Mouse (Mus musculus): Measurements from ENCODE around the gene Rxra. TPM values are rescaled to one million over a fixed set of nuclear protein-coding genes. Genes with fewer than 3 reads are reported as not detected.
A peak's percentile ranks its signal among the peaks of the same experiment; 100 is the strongest.

Gene Rxra
- polyA plus RNA-seq, 1 experiment: 17.5 TPM

DNA sequence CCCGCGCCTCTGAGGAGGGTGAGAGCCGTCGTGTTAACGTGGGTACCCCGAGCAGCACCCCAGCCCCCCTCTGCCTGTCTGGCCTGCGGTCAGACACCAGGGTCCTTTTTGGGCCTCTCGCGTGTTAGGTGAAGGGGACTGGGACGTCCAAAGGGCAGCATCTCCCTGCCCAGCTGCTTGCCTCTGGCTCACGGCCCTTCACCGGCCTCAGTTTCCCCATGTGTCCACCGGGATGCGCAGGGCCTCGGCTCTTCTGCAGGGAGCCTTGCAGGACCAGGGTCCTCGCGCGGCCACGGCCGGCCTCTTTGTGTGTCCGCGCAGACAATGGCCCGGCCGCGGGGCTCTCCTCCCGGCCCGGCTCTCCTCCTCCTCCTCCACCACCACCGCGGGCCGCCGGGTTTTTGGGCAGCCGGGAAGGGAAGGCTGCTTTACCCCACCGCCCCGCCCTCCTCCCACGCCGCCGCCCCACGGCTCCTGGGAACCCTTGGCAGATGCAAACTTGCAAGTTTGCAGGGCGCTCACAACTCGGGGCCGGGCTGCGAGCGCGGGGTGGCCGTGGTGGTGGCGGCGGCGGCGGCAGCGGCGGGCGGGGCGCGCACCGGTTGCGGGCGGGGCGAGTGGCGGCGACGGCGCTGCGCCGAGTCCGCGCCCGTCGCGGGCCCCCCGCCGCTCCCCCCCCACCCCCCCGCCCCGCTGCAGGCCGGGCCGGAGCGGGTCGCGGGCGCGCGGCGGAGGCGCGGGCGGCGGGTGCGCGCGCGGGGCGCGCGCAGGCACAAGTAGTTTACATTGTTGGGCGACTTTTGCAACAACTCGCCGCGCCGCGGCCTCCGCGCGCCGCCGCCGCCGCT, 462 bp downstream of the Rxra start:
- WGBS: 4% methylated on average over 95 of the region's 106 CpGs
- peak; percentile 52 to 61 for DNase-seq
- Histone ChIP-seq H3K4me1 (ENCODE audit: control insufficient read depth, insufficient read depth, low read length) (no peaks in the 10 kb centered on the region; the same call in 1 of the 2 replicates), H3K27me3 (ENCODE audit: control insufficient read depth, insufficient read depth, low read length) (no peaks in the 10 kb centered on the region), H3K4me3 (replicated peaks; ENCODE audit: insufficient read depth, low read depth, low read length) (peak overlapping the region; percentile 49), H3K27ac (ENCODE audit: insufficient read depth, low read length) (no peak overlapping the region)
- TF ChIP-seq CTCF (IDR thresholded peaks at IDR 0.05; ENCODE audit: borderline replicate concordance, insufficient read depth, low read depth, low read length) (no peak), POLR2A (IDR thresholded peaks at IDR 0.05; ENCODE audit: borderline replicate concordance, insufficient read depth, low read length) (no peak)

DNA sequence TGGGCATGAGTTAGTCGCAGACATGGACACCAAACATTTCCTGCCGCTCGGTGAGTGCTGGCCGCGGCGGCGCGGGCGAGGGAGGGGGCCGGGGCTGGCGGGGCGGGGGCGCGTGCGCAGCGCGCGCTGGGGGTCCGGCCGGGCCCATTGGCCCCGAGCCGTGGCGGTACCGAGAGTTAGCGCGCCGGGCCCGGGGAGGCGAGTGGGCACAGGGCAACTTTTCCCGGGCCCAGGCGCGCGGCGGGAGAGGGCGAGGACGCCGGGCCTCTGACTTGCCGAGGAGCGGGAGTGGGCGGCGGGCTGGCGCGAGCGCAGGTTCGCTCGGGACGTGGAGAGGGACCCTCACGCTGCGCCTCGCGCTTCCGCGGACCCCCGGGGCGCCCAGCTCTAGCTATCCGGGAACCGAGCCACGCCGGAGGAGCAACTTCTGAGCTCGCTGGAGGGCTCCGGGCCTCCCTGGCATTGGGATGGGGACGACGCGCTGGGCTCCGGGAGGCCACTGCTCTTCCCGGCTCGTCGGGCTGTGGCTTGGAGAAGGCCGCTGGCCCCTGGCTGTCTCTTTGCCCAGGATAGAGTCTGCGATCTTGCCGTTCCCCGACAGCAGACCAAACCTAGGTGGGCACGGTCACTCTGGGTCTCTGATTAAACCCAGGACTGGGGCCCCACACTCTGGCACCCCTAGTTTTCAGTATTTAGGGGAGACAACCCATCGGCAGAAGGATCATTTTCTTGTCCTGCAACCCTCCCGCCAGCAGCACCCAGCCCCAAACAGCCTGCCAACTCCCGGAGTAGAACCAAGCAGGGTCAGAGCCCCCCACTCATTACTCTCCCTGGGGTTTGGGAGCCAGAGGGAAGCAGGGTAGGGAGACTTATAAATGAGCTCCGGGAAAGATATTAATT, 1.4 kb downstream of the Rxra start:
- Histone ChIP-seq H3K27me3 (ENCODE audit: control insufficient read depth, insufficient read depth, low read length) (no peaks in the 10 kb centered on the region), H3K4me3 (replicated peaks; ENCODE audit: insufficient read depth, low read depth, low read length) (peak overlapping the region; percentile 49), H3K4me1 (ENCODE audit: control insufficient read depth, insufficient read depth, low read length) (no peaks in the 10 kb centered on the region; the same call in 1 of the 2 replicates), H3K27ac (ENCODE audit: insufficient read depth, low read length) (no peak overlapping the region; the same call in 1 of the 2 replicates)
- 1% methylated on average over 59 of the region's 77 CpGs for WGBS
- DNase-seq: peak; percentile 38 to 57
- TF ChIP-seq POLR2A (IDR thresholded peaks at IDR 0.05; ENCODE audit: borderline replicate concordance, insufficient read depth, low read length) (no peak), CTCF (IDR thresholded peaks at IDR 0.05; ENCODE audit: borderline replicate concordance, insufficient read depth, low read depth, low read length) (no peak)

DNA sequence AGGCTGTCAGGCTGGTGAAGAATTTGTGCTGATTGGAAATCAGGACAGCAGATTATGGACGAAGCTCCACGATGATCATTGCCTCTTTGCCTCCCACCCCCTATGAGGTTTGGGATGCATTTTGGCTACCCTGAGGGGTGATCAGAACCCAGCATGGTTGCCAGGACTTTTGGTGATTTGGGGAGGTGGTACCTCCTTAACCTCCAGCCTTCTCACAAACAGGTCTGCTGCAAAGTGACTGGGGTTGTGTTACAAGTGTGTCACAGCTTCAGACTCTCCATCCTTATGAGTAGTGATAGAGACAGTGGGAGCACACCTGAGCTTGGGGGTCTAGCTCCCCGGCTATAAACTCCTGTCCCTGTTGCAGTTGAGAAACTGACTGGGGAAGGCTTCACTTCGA, 2.1 kb downstream of the Rxra start:
- TF ChIP-seq POLR2A (IDR thresholded peaks at IDR 0.05; ENCODE audit: borderline replicate concordance, insufficient read depth, low read length) (no peak), CTCF (IDR thresholded peaks at IDR 0.05; ENCODE audit: borderline replicate concordance, insufficient read depth, low read depth, low read length) (no peak)
- Histone ChIP-seq H3K27me3 (ENCODE audit: control insufficient read depth, insufficient read depth, low read length) (no peaks in the 10 kb centered on the region), H3K4me3 (replicated peaks; ENCODE audit: insufficient read depth, low read depth, low read length) (peak overlapping the region; percentile 49), H3K27ac (ENCODE audit: insufficient read depth, low read length) (no peak overlapping the region), H3K4me1 (ENCODE audit: control insufficient read depth, insufficient read depth, low read length) (no peaks in the 10 kb centered on the region; the same call in 1 of the 2 replicates)
- no peak for DNase-seq
- WGBS: 49% methylated on average over 4 of the region's 4 CpGs

GRCm38 (mm10) chr2:27678836-27679480, 2.7 kb downstream of the Rxra start:
- DNase-seq: no peak
- Histone ChIP-seq H3K4me1 (ENCODE audit: control insufficient read depth, insufficient read depth, low read length) (no peaks in the 10 kb centered on the region; the same call in 1 of the 2 replicates), H3K4me3 (replicated peaks; ENCODE audit: insufficient read depth, low read depth, low read length) (no peak overlapping the region), H3K27ac (ENCODE audit: insufficient read depth, low read length) (no peak overlapping the region), H3K27me3 (ENCODE audit: control insufficient read depth, insufficient read depth, low read length) (no peaks in the 10 kb centered on the region)
- TF ChIP-seq CTCF (IDR thresholded peaks at IDR 0.05; ENCODE audit: borderline replicate concordance, insufficient read depth, low read depth, low read length) (no peak), POLR2A (IDR thresholded peaks at IDR 0.05; ENCODE audit: borderline replicate concordance, insufficient read depth, low read length) (no peak)
- WGBS: 75% methylated on average over 7 of the region's 7 CpGs

DNA sequence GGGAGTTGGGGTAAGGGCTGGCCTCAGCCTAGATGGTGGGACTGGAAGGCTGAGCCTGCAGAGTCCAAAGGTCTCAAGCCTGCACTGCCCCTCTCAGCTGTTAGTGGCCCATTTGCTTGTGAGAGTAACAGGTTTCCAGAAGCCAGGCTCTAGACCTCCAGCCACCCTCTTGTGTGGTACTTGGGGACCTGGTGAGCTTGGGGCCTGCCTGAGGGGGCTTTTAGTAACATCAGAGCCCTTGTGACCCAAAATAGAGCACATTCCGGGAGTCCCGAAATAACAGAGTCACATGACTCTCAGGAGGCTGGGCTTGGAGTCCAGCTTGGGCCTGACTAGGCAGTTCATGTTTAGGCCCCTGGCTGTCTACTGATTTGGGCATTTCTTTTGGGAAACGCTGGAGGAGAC, 3.4 kb downstream of the Rxra start:
- WGBS: 66% methylated on average over 3 of the region's 3 CpGs
- DNase-seq: no peak
- H3K4me1 ChIP-seq (ENCODE audit: control insufficient read depth, insufficient read depth, low read length): no peaks in the 10 kb centered on the region; the same call in 1 of the 2 replicates
- H3K27ac ChIP-seq (ENCODE audit: insufficient read depth, low read length): no peak overlapping the region
- no peak overlapping the region for H3K4me3 ChIP-seq (replicated peaks; ENCODE audit: insufficient read depth, low read depth, low read length)
- TF ChIP-seq CTCF (IDR thresholded peaks at IDR 0.05; ENCODE audit: borderline replicate concordance, insufficient read depth, low read depth, low read length) (no peak), POLR2A (IDR thresholded peaks at IDR 0.05; ENCODE audit: borderline replicate concordance, insufficient read depth, low read length) (no peak)
- no peaks in the 10 kb centered on the region for H3K27me3 ChIP-seq (ENCODE audit: control insufficient read depth, insufficient read depth, low read length)

- H3K27ac ChIP-seq (ENCODE audit: insufficient read depth, low read length): no peak overlapping the region
These were observed 3.8 kb downstream of the Rxra start for GRCm38 (mm10) chr2:27680058-27680457.

DNA sequence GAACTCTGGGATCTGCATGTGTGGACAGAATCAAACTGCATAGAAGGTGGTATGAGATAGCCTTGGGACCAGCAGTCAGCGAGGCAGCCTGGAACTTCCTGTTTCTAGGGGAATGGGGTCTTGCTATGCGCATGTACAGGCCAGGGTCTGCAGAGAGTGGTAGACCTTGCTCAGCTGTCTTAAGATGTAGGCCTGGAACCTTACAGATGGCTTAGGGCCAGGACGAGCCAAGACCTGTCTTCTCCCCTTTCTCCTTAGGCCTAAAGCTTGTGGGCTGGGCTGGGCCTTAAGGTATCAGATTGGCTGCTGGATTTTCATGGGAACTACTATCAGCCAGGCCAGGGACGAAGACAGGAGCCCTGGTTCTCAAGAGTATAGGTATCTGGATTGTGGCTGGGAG, 4.4 kb downstream of the Rxra start:
- no peak for DNase-seq
- no peaks in the 10 kb centered on the region; the same call in 1 of the 2 replicates for H3K4me1 ChIP-seq (ENCODE audit: control insufficient read depth, insufficient read depth, low read length)
- TF ChIP-seq POLR2A (IDR thresholded peaks at IDR 0.05; ENCODE audit: borderline replicate concordance, insufficient read depth, low read length): no peak
- no peak for TF ChIP-seq CTCF (IDR thresholded peaks at IDR 0.05; ENCODE audit: borderline replicate concordance, insufficient read depth, low read depth, low read length)
- H3K4me3 ChIP-seq (replicated peaks; ENCODE audit: insufficient read depth, low read depth, low read length): no peak overlapping the region
- no peak overlapping the region for H3K27ac ChIP-seq (ENCODE audit: insufficient read depth, low read length)
- 97% methylated on average over 4 of the region's 4 CpGs for WGBS
- H3K27me3 ChIP-seq (ENCODE audit: control insufficient read depth, insufficient read depth, low read length): no peaks in the 10 kb centered on the region

More at GRCm38 (mm10) chr2:27680058-27680457, 3.8 kb downstream of the Rxra start:
- Histone ChIP-seq H3K4me1 (ENCODE audit: control insufficient read depth, insufficient read depth, low read length) (no peaks in the 10 kb centered on the region; the same call in 1 of the 2 replicates), H3K4me3 (replicated peaks; ENCODE audit: insufficient read depth, low read depth, low read length) (no peak overlapping the region), H3K27me3 (ENCODE audit: control insufficient read depth, insufficient read depth, low read length) (no peaks in the 10 kb centered on the region)
- DNase-seq: no peak
- TF ChIP-seq POLR2A (IDR thresholded peaks at IDR 0.05; ENCODE audit: borderline replicate concordance, insufficient read depth, low read length) (no peak), CTCF (IDR thresholded peaks at IDR 0.05; ENCODE audit: borderline replicate concordance, insufficient read depth, low read depth, low read length) (no peak)
- 80% methylated on average over 6 of the region's 6 CpGs for WGBS

Data from cerebellum, adult 2 months (tissue).